Mouse (Mus musculus) kidney, postnatal 0 days (tissue): ENCODE measurements around the gene Hcar2. TPM values are rescaled to one million over a fixed set of nuclear protein-coding genes. Genes with fewer than 3 reads are reported as not detected.

ENCODE experiments used
- ATAC-seq: fragments of 200-750 bp; cut with Nextera tagmentation; replicated peaks from 2 replicates; pipeline ENCODE4 v1.8.0; 2017; ENCODE audit warnings: low read depth, moderate number of reproducible peaks, moderate TSS enrichment, moderate library complexity; ENCODE audit not compliant: low FRiP score
- DNase-seq: peaks from one replicate; pipeline ENCODE4 v3.0.0-alpha.2; 2016; ENCODE audit warnings: low spot score
- H3K27ac ChIP-seq: fragments of 300-500 bp; sonication (generic); 2 replicates; pipeline ENCODE4 v1.5.1; 2014; ENCODE audit warnings: mild to moderate bottlenecking
- H3K27me3 ChIP-seq: fragments of 300-500 bp; sonication (generic); 2 replicates; pipeline ENCODE4 v1.6.1; 2014; ENCODE audit warnings: low read length, mixed read lengths; ENCODE audit not compliant: insufficient read depth
- H3K36me3 ChIP-seq: fragments of 300-500 bp; sonication (generic); 2 replicates; pipeline ENCODE4 v1.6.1; 2014; ENCODE audit warnings: low read length, mixed read lengths; ENCODE audit not compliant: insufficient read depth
- H3K4me1 ChIP-seq: fragments of 300-500 bp; sonication (generic); replicated peaks from 2 replicates; pipeline ENCODE4 v1.6.1; 2014; ENCODE audit warnings: antibody characterized with exemption, low read length, mixed read lengths; ENCODE audit not compliant: insufficient read depth
- H3K4me2 ChIP-seq: fragments of 300-500 bp; sonication (generic); 2 replicates; pipeline ENCODE4 v1.6.1; 2014; ENCODE audit warnings: mild to moderate bottlenecking, low read length, moderate library complexity, mixed read lengths
- H3K4me3 ChIP-seq: fragments of 300-500 bp; sonication (generic); replicated peaks from 2 replicates; pipeline ENCODE4 v1.5.1; 2014; ENCODE audit warnings: low read depth, low read length
- H3K9ac ChIP-seq: fragments of 300-500 bp; sonication (generic); 2 replicates; pipeline ENCODE4 v1.6.1; 2014; ENCODE audit warnings: low read depth, low read length
- H3K9me3 ChIP-seq: fragments of 300-500 bp; sonication (generic); replicated peaks from 2 replicates; pipeline ENCODE4 v1.6.1; 2016; ENCODE audit warnings: low read length, inconsistent platforms, mixed read lengths
- CTCF ChIP-seq: IDR thresholded peaks from 2 replicates; pipeline ENCODE4 v1.5.1; 2016; ENCODE audit warnings: antibody characterized with exemption, low read depth, mild to moderate bottlenecking, moderate library complexity
- WGBS: fragments of 180-500 bp; shearing (Covaris S2); extraction: QIAGEN DNeasy Blood & Tissue Kit; methylation state at CpG from one replicate; pipeline ENCODE4 v1.1.7; 2014; 5-methylcytosine and 5-hydroxymethylcytosine counted together
- polyA plus RNA-seq: library from polyadenylated mRNA; unstranded; fragments of >200 nt; fragmentation: Nextera tagmentation; extraction: Ambion mirVana; gene quantifications from 2 replicates; pipeline ENCODE4 v1.2.1, GENCODE M21; 2015

Gene Hcar2
- polyA plus RNA-seq, 1 experiment from 2014 or later, result not detected

DNA sequence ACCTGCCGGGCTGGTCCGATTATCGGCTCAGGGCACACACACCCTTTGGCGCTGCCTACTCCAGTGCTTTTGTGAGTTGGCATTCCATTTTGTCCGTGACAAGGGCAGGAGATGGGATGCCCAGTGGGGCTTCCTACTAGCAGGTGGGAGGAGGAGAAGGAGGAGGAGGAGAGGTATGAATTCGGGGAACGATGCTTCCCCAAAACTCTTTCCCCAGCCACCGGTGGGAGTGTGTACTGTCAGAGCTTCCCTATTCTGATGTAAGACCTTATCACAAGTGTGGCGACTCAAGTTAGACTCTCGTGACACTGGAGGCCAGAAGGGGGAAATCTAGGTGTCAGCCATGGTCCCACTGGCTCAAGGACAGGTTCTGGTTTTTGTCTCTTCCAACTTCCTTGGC lies 19.0 kb upstream of the Hcar2 start:
- Histone ChIP-seq H3K4me1 (peaks cover 6% of the 10 kb centered on the region), H3K4me2 (no peak overlapping the region), H3K27ac (no peak overlapping the region), H3K4me3 (no peak overlapping the region), H3K36me3 (no peaks in the 10 kb centered on the region), H3K27me3 (no peaks in the 10 kb centered on the region), H3K9me3 (no peaks in the 10 kb centered on the region), H3K9ac (no peak overlapping the region)
- DNase-seq (no peak), ATAC-seq (no peak)
- no peak for TF ChIP-seq CTCF
- 71% methylated on average over 10 of the region's 10 CpGs for WGBS

- Histone ChIP-seq H3K27ac (no peak overlapping the region), H3K36me3 (no peaks in the 10 kb centered on the region), H3K27me3 (no peaks in the 10 kb centered on the region), H3K4me1 (peaks cover 10% of the 10 kb centered on the region), H3K9ac (no peak overlapping the region), H3K9me3 (no peaks in the 10 kb centered on the region), H3K4me2 (no peak overlapping the region), H3K4me3 (no peak overlapping the region)
- TF ChIP-seq CTCF, result no peak
- no peak for ATAC-seq
- DNase-seq, result no peak
- WGBS, result 71% methylated on average over 7 of the region's 7 CpGs
Measured at GRCm38 (mm10) chr5:123883891-123884290, 18.6 kb upstream of the Hcar2 start.

DNA sequence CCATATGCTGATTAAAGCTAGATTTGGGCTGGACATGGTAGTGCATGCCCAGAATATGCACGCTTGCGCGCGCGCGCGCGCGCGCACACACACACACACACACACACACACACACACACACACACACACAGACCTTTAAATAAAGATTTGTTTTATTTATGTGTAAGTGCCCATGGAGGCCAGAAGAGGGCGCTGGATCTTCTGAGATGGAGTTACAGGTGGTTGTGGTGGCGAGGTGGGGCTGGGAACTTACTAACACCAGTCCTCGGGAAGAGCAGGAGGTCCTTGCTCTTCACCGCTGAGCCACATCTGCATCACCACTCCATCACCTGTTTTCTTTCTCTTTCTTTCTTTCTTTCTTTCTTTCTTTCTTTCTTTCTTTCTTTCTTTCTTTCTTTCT lies 15.5 kb upstream of the Hcar2 start:
- no peak for DNase-seq
- no peaks in the 10 kb centered on the region for H3K9me3 ChIP-seq
- no peaks in the 10 kb centered on the region for H3K27me3 ChIP-seq
- peaks cover 26% of the 10 kb centered on the region for H3K4me1 ChIP-seq
- no peaks in the 10 kb centered on the region for H3K36me3 ChIP-seq
- TF ChIP-seq CTCF, result peak; percentile 52
- no peak overlapping the region for H3K27ac ChIP-seq
- no peak overlapping the region for H3K4me3 ChIP-seq
- WGBS, result 82% methylated on average over 14 of the region's 14 CpGs
- H3K4me2 ChIP-seq, result no peak overlapping the region
- ATAC-seq, result no peak
- no peak overlapping the region for H3K9ac ChIP-seq

- no peak for TF ChIP-seq CTCF
- H3K27me3 ChIP-seq, result no peaks in the 10 kb centered on the region
- H3K9me3 ChIP-seq, result no peaks in the 10 kb centered on the region
- peak within 1 kb of the TSS; percentile 45 for H3K9ac ChIP-seq
- H3K4me1 ChIP-seq, result peaks cover 26% of the 10 kb centered on the region
- H3K4me3 ChIP-seq, result peak within 1 kb of the TSS; percentile 9; the same call in 1 of the 2 replicates
- DNase-seq (peak; percentile 73), ATAC-seq (peak; percentile 21; the same call in 1 of the 2 replicates)
- 14% methylated on average over 12 of the region's 12 CpGs for WGBS
- no peaks in the 10 kb centered on the region for H3K36me3 ChIP-seq
- H3K27ac ChIP-seq, result peak within 1 kb of the TSS; percentile 68
- H3K4me2 ChIP-seq, result peak within 1 kb of the TSS; percentile 55
Measured at GRCm38 (mm10) chr5:123879928-123880327, 14.6 kb upstream of the Hcar2 start, which contains the start of gene Hcar1. Gene Hcar1 (minus strand): TSS chr5:123880020.

- DNase-seq (peak; percentile 77), ATAC-seq (no peak; the same call in 1 of the 2 replicates)
- peaks cover 26% of the 10 kb centered on the region for H3K4me1 ChIP-seq
- no peak overlapping the region for H3K27ac ChIP-seq
- no peaks in the 10 kb centered on the region for H3K27me3 ChIP-seq
- peak overlapping the region; percentile 32 for H3K9ac ChIP-seq
- no peaks in the 10 kb centered on the region for H3K9me3 ChIP-seq
- no peak for TF ChIP-seq CTCF
- 9% methylated on average over 14 of the region's 14 CpGs for WGBS
- H3K36me3 ChIP-seq, result no peaks in the 10 kb centered on the region
- peak overlapping the region; percentile 19 for H3K4me3 ChIP-seq
- H3K4me2 ChIP-seq, result peak overlapping the region; percentile 55
Measured at GRCm38 (mm10) chr5:123878056-123878455, 12.8 kb upstream of the Hcar2 start.

DNA sequence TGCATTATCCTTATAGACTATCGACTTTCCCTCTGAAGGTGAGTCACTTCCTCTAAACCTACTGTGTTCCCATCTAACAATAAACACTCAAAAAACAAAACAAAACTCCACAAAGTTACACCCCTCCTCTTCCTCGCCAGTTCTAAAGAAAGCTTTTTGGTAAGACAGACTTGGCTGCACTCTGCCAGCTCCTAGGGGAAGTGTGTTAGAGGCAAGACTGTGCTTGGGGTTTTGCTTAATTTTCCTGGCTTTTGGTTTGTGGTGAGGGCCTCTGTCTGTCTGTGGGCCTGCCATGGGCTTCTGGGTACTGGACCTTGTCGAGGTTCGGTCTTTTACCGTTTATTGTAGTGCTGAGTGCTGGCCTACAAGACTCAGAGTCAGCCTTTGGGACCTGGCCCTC lies 8.9 kb upstream of the Hcar2 start:
- Histone ChIP-seq H3K27ac (no peak overlapping the region), H3K27me3 (no peaks in the 10 kb centered on the region), H3K4me2 (no peak overlapping the region), H3K9me3 (no peaks in the 10 kb centered on the region), H3K36me3 (no peaks in the 10 kb centered on the region), H3K4me3 (no peak overlapping the region), H3K4me1 (peaks cover 19% of the 10 kb centered on the region), H3K9ac (no peak overlapping the region)
- TF ChIP-seq CTCF, result no peak
- ATAC-seq (no peak), DNase-seq (no peak)
- WGBS, result 87% methylated on average over 5 of the region's 5 CpGs

DNA sequence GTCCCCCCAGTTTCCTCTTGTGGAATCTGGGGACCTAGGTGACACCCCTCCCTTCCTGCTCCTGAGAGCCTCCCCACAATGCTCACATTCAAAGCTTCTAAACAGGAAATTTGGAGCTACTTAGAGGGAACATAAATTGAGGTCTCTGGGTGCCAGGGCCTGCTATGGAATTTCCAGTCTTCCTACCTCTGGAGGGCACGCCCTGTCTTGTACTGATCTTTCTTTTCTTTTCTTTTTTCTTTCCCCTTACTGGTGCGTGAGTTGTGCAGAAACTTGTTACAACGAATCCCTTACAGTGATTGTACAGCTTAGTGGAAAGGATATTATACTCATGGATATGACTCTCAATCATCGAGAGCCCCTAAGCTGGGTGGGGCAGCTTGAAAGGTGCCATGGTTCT lies 4.3 kb upstream of the Hcar2 start:
- no peaks in the 10 kb centered on the region for H3K4me1 ChIP-seq
- no peaks in the 10 kb centered on the region for H3K9me3 ChIP-seq
- H3K27me3 ChIP-seq, result no peaks in the 10 kb centered on the region
- H3K4me2 ChIP-seq, result no peak overlapping the region
- WGBS, result 85% methylated on average over 4 of the region's 4 CpGs
- H3K4me3 ChIP-seq, result no peak overlapping the region
- H3K27ac ChIP-seq, result no peak overlapping the region
- H3K36me3 ChIP-seq, result no peaks in the 10 kb centered on the region
- no peak for DNase-seq
- no peak for TF ChIP-seq CTCF
- no peak overlapping the region for H3K9ac ChIP-seq
- no peak for ATAC-seq
